Mouse (Mus musculus): Measurements from ENCODE around the gene Tbcel. TPM values are rescaled to one million over a fixed set of nuclear protein-coding genes. Genes with fewer than 3 reads are reported as not detected.

Gene Tbcel
- polyA plus RNA-seq, 1 experiment from 2014 or later: 3.9 TPM

DNA sequence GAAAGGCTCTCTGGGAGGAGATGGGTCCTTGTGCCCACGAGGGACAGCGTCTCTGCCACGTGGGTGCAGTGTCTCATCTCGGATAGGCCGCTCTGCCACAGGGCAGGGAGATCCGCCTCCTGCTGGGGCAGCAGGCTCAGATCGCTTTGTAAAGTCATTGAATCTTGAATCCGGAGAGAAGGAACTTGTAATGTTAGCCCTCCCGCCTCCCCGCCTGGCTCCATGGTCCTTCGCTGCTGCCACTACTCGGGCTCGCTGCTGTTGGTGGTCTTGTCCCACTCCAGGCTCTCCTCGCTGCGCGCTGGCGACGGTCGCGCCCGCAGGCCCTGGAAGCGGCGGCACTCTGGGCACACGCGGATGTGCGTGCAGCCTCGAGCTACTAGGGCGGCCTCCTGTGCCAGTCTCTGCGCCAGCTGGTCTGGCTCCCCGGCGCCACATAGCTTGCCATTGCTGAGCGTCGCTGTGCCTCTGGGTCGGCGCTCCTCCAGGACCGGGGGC is 13.0 kb upstream of the Tbcel start:
- Histone ChIP-seq H3K4me2 (ENCODE audit: low read length) (peak overlapping the region; percentile 69), H3K36me3 (ENCODE audit: control insufficient read depth, insufficient read depth, low read length) (no peaks in the 10 kb centered on the region), H3K9me3 (replicated peaks; ENCODE audit: control insufficient read depth, low read length, poor library complexity, severe bottlenecking) (no peaks in the 10 kb centered on the region), H3K27ac (ENCODE audit: low read length) (peak overlapping the region; percentile 50), H3K27me3 (ENCODE audit: control insufficient read depth, insufficient read depth, low read depth, low read length) (no peaks in the 10 kb centered on the region), H3K4me1 (ENCODE audit: control insufficient read depth, insufficient read depth, low read length) (peaks cover 6% of the 10 kb centered on the region; the same call in 1 of the 2 replicates), H3K4me3 (ENCODE audit: low read depth, low read length) (peak overlapping the region; percentile 36), H3K9ac (ENCODE audit: low read depth, low read length) (peak overlapping the region; percentile 68)
- 2% methylated on average over 34 of the region's 36 CpGs for WGBS
- ATAC-seq: peak; percentile 85

DNA sequence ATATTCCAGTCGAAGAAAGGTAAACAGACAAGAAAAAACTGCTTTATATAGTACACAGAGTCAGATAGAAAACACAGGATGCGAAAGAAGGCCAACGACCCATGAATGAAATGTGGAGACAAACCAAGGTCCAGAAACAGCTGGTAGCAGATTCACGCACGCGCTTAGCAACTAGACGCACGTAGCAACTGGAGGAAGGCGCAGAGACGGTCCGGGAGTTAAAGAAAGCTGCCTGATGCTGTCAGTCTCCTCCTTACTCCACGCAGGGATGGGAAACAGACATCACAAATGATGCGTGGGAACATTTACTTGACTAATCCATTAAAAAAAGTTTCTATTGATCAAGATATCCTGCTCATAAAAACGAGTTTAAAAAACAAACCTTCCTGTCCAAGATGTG is 10.6 kb upstream of the Tbcel start:
- ATAC-seq: no peak
- H3K36me3 ChIP-seq (ENCODE audit: control insufficient read depth, insufficient read depth, low read length): no peaks in the 10 kb centered on the region
- H3K9me3 ChIP-seq (replicated peaks; ENCODE audit: control insufficient read depth, low read length, poor library complexity, severe bottlenecking): no peaks in the 10 kb centered on the region
- no peak overlapping the region for H3K4me2 ChIP-seq (ENCODE audit: low read length)
- H3K27me3 ChIP-seq (ENCODE audit: control insufficient read depth, insufficient read depth, low read depth, low read length): no peaks in the 10 kb centered on the region
- no peak overlapping the region for H3K4me3 ChIP-seq (ENCODE audit: low read depth, low read length)
- 55% methylated on average over 14 of the region's 14 CpGs for WGBS
- H3K9ac ChIP-seq (ENCODE audit: low read depth, low read length): no peak overlapping the region
- peaks cover 9% of the 10 kb centered on the region; the same call in 1 of the 2 replicates for H3K4me1 ChIP-seq (ENCODE audit: control insufficient read depth, insufficient read depth, low read length)
- no peak overlapping the region for H3K27ac ChIP-seq (ENCODE audit: low read length)

DNA sequence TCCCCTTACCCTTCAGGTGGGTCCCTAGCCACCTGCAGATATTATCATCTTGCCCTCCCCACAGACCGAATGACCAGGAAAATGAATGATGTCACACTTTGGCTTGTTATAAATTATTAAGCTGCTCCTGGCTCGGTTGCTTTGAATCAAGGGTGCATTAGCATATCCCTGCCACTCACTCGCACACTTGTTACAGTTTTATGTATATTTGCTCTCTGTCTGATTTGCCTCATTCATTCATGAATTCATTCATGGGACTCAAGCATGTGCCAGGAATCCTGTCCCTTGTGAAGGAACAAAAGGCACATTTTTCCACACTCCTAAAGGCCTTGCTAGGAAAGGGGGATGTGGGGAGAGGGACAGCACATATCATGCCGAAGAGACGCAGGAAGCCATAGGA is 5.5 kb upstream of the Tbcel start:
- ATAC-seq: 0 out of 2 replicates have a peak, but pooled peaks have one; percentile 21
- no peak overlapping the region for H3K27ac ChIP-seq (ENCODE audit: low read length)

DNA sequence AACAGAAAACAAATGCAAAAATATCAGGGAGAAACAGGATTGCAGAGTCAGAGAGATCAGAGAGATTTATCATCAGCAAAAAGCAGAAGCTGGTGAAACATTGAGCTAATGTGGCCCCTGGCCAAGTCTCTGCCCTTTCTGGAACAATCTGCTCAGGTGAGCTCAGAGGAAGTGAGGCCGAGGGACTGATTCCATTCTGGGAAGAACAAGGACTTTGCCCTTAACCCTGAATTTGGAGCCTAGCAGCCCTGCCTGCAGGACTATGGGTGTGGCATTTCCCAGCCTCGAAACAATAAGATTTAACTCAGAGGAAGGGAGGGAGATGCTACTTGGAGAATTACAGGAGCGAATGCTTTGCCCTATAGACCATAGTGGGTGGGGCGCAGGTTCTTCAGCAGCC is 4.7 kb upstream of the Tbcel start:
- Histone ChIP-seq H3K9ac (ENCODE audit: low read depth, low read length) (no peak overlapping the region), H3K4me2 (ENCODE audit: low read length) (no peak overlapping the region), H3K27ac (ENCODE audit: low read length) (no peak overlapping the region), H3K4me3 (ENCODE audit: low read depth, low read length) (no peak overlapping the region), H3K4me1 (ENCODE audit: control insufficient read depth, insufficient read depth, low read length) (peaks cover 3% of the 10 kb centered on the region; the same call in 1 of the 2 replicates), H3K27me3 (ENCODE audit: control insufficient read depth, insufficient read depth, low read depth, low read length) (no peaks in the 10 kb centered on the region), H3K36me3 (ENCODE audit: control insufficient read depth, insufficient read depth, low read length) (no peaks in the 10 kb centered on the region), H3K9me3 (replicated peaks; ENCODE audit: control insufficient read depth, low read length, poor library complexity, severe bottlenecking) (no peaks in the 10 kb centered on the region)
- whole genome bisulfite sequencing: 85% methylated on average over 4 of the region's 4 CpGs
- no peak for ATAC-seq

More for the DNA sequence above, 5.5 kb upstream of the Tbcel start:
- 15% methylated on average over 5 of the region's 5 CpGs for WGBS
- H3K36me3 ChIP-seq (ENCODE audit: control insufficient read depth, insufficient read depth, low read length): no peaks in the 10 kb centered on the region
- no peak overlapping the region for H3K9ac ChIP-seq (ENCODE audit: low read depth, low read length)
- H3K9me3 ChIP-seq (replicated peaks; ENCODE audit: control insufficient read depth, low read length, poor library complexity, severe bottlenecking): no peaks in the 10 kb centered on the region
- no peak overlapping the region for H3K4me2 ChIP-seq (ENCODE audit: low read length)
- H3K27me3 ChIP-seq (ENCODE audit: control insufficient read depth, insufficient read depth, low read depth, low read length): no peaks in the 10 kb centered on the region
- no peak overlapping the region for H3K4me3 ChIP-seq (ENCODE audit: low read depth, low read length)
- H3K4me1 ChIP-seq (ENCODE audit: control insufficient read depth, insufficient read depth, low read length): peaks cover 3% of the 10 kb centered on the region; the same call in 1 of the 2 replicates

DNA sequence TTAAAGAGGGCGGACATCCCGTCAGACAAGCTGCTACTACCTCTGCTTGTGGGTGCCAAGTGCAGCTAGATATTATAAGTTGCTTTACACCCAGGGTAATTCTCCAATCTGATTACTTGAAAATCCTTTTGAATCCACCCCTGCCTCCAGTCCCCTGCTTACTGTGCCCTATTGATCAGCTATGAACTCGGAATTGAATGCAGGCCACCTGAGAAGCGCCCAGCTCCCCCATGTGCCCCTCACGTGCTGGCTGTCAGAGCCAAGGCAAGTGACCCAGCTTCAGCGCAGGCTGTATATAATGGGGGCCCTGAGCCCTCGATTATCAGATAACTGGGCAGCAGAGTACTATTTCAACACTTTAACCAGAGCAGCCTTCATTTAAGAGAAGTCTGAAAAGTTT is 626 bp upstream of the Tbcel start:
- H3K27me3 ChIP-seq (ENCODE audit: control insufficient read depth, insufficient read depth, low read depth, low read length): no peaks in the 10 kb centered on the region

DNA sequence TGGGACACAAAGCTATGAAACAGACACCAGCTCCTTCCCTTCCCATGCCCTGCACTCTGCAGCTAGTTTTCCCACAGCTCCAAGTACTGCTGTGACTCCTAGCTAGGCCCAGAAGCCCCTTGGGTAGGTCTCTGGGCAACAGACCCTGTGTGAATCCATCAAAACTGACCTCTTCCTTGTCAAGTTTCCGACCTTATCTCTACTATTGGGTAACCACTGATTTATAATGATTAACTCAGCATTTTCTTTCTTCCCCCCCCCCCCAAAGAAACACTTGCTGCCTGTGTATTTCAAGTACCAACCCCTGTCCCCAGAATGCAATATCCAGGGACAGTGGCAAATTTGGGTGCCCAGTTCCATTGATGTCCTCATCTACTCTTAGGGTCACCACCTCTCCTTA is 587 bp downstream of the Tbcel start:
- Histone ChIP-seq H3K9ac (ENCODE audit: low read depth, low read length) (no peak overlapping the region), H3K4me2 (ENCODE audit: low read length) (no peak overlapping the region), H3K36me3 (ENCODE audit: control insufficient read depth, insufficient read depth, low read length) (no peaks in the 10 kb centered on the region), H3K9me3 (replicated peaks; ENCODE audit: control insufficient read depth, low read length, poor library complexity, severe bottlenecking) (no peaks in the 10 kb centered on the region), H3K27me3 (ENCODE audit: control insufficient read depth, insufficient read depth, low read depth, low read length) (no peaks in the 10 kb centered on the region), H3K4me3 (ENCODE audit: low read depth, low read length) (no peak overlapping the region), H3K4me1 (ENCODE audit: control insufficient read depth, insufficient read depth, low read length) (no peaks in the 10 kb centered on the region), H3K27ac (ENCODE audit: low read length) (no peak overlapping the region)
- 65% methylated on average over 1 of the region's 1 CpGs for whole genome bisulfite sequencing
- no peak for ATAC-seq

More for the DNA sequence above, 626 bp upstream of the Tbcel start:
- Histone ChIP-seq H3K27ac (ENCODE audit: low read length) (no peak overlapping the region), H3K4me2 (ENCODE audit: low read length) (no peak overlapping the region), H3K9me3 (replicated peaks; ENCODE audit: control insufficient read depth, low read length, poor library complexity, severe bottlenecking) (no peaks in the 10 kb centered on the region), H3K36me3 (ENCODE audit: control insufficient read depth, insufficient read depth, low read length) (no peaks in the 10 kb centered on the region), H3K4me3 (ENCODE audit: low read depth, low read length) (no peak overlapping the region), H3K4me1 (ENCODE audit: control insufficient read depth, insufficient read depth, low read length) (no peaks in the 10 kb centered on the region), H3K9ac (ENCODE audit: low read depth, low read length) (no peak overlapping the region)
- ATAC-seq: no peak
- 72% methylated on average over 7 of the region's 7 CpGs for WGBS

DNA sequence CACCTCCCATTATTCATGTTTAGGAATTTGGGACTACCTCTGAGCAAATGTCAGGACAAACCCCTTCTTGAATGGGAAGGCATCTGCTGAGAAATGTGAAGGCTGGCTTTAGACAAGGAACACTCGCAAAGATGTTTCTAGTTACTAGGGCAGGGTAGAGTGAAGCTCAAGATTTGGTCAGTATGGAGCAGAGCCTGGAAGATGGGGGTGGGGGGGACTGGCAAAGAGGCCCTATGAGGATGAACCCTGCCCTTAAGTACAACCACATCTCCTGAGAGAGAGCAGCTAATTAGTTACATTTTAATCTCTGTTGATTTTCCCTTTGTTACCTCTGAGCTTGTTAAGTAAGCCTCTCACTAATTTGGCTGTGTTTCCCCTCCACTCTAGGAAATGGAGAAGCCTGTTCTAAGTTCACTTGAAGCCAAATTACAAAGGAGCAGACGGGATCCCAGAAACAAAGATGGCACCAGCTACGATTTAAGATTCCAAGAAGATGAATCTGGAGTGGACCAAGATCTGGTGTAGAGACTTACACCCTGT is 2.6 kb downstream of the Tbcel start:
- no peak overlapping the region for H3K4me3 ChIP-seq (ENCODE audit: low read depth, low read length)
- H3K9me3 ChIP-seq (replicated peaks; ENCODE audit: control insufficient read depth, low read length, poor library complexity, severe bottlenecking): no peaks in the 10 kb centered on the region
- no peak overlapping the region for H3K4me2 ChIP-seq (ENCODE audit: low read length)
- no peaks in the 10 kb centered on the region for H3K4me1 ChIP-seq (ENCODE audit: control insufficient read depth, insufficient read depth, low read length)
- H3K9ac ChIP-seq (ENCODE audit: low read depth, low read length): no peak overlapping the region
- WGBS: 77% methylated on average over 3 of the region's 3 CpGs
- no peaks in the 10 kb centered on the region for H3K36me3 ChIP-seq (ENCODE audit: control insufficient read depth, insufficient read depth, low read length)
- H3K27ac ChIP-seq (ENCODE audit: low read length): no peak overlapping the region
- H3K27me3 ChIP-seq (ENCODE audit: control insufficient read depth, insufficient read depth, low read depth, low read length): no peaks in the 10 kb centered on the region
- no peak for ATAC-seq

DNA sequence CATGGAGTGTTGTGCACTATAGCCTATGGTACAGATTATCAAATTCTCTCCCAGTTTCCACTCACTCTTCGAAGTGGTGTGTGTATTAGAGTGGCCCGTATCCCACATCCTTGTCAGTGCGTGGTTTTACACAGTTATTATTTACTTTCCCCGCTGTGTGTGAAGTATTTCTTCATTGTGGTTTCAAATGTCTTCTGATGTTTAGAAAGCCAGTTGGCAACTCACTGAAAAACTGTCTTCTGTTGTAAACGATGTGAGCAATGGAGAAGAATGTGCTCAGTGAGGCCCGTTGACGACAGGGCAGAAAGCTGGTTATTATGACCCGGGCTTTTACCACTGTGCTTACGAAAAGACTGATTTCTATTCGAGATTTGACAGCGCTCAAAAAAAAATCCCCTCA is 3.0 kb downstream of the Tbcel start:
- no peaks in the 10 kb centered on the region for H3K27me3 ChIP-seq (ENCODE audit: control insufficient read depth, insufficient read depth, low read depth, low read length)
- no peaks in the 10 kb centered on the region for H3K9me3 ChIP-seq (replicated peaks; ENCODE audit: control insufficient read depth, low read length, poor library complexity, severe bottlenecking)
- WGBS: 58% methylated on average over 11 of the region's 11 CpGs

DNA sequence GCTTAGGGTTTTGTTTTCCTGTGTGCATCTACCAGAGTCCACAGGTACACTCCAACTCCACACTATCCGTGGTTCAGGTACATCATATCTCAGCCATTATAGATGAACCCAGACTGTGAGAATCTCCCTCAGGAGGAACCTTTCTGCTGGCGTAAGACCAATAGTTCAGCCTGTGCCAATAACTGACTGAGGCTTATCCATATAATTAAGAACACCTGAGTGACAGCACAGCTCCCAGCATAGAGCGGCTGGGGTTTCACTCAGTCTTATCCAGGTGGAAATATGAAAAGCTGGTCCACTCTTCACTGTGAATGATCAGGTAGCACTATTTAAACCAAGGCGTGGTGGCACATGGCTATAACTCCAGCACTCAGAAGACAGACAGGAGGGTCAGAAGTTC is 3.9 kb downstream of the Tbcel start:
- Histone ChIP-seq H3K4me2 (ENCODE audit: low read length) (no peak overlapping the region), H3K4me3 (ENCODE audit: low read depth, low read length) (no peak overlapping the region), H3K9ac (ENCODE audit: low read depth, low read length) (no peak overlapping the region), H3K27me3 (ENCODE audit: control insufficient read depth, insufficient read depth, low read depth, low read length) (no peaks in the 10 kb centered on the region), H3K9me3 (replicated peaks; ENCODE audit: control insufficient read depth, low read length, poor library complexity, severe bottlenecking) (no peaks in the 10 kb centered on the region), H3K27ac (ENCODE audit: low read length) (no peak overlapping the region), H3K4me1 (ENCODE audit: control insufficient read depth, insufficient read depth, low read length) (no peaks in the 10 kb centered on the region), H3K36me3 (ENCODE audit: control insufficient read depth, insufficient read depth, low read length) (no peaks in the 10 kb centered on the region)
- 78% methylated on average over 4 of the region's 4 CpGs for WGBS
- ATAC-seq: no peak

More for the DNA sequence above, 3.0 kb downstream of the Tbcel start:
- no peak for ATAC-seq
- no peak overlapping the region for H3K4me2 ChIP-seq (ENCODE audit: low read length)
- H3K9ac ChIP-seq (ENCODE audit: low read depth, low read length): no peak overlapping the region
- H3K4me1 ChIP-seq (ENCODE audit: control insufficient read depth, insufficient read depth, low read length): no peaks in the 10 kb centered on the region
- H3K27ac ChIP-seq (ENCODE audit: low read length): no peak overlapping the region
- H3K36me3 ChIP-seq (ENCODE audit: control insufficient read depth, insufficient read depth, low read length): no peaks in the 10 kb centered on the region
- no peak overlapping the region for H3K4me3 ChIP-seq (ENCODE audit: low read depth, low read length)

Data from midbrain, embryonic 16.5 days (tissue).